Mouse (Mus musculus) cerebellum, adult 2 months (tissue): ENCODE data around the gene Dock3.

Source experiments
- CTCF ChIP-seq: fragments of 200-500 bp; IDR thresholded peaks from 2 replicates; pipeline ENCODE4 v1.5.1; 2011; ENCODE audit warnings: low read depth, mild to moderate bottlenecking, control low read depth, low read length, moderate library complexity, borderline replicate concordance; ENCODE audit not compliant: insufficient read depth
- POLR2A ChIP-seq: fragments of 200-500 bp; IDR thresholded peaks from 2 replicates; pipeline ENCODE4 v1.6.1; 2011; ENCODE audit warnings: low read length, control low read depth, borderline replicate concordance; ENCODE audit not compliant: insufficient read depth

- no peak for TF ChIP-seq CTCF
- no peak for TF ChIP-seq POLR2A
Measured at GRCm38 (mm10) chr9:106893327-106893726, 338.4 kb downstream of the Dock3 start.
